Mouse (Mus musculus): ENCODE measurements around the gene Rnf128. TPM values are rescaled to one million over a fixed set of nuclear protein-coding genes. Genes with fewer than 3 reads are reported as not detected.
A peak's percentile ranks its signal among the peaks of the same experiment; 100 is the strongest.
"Not testable (repeated sequence)": the region's sequence is repeated elsewhere in the genome, so short reads cannot be mapped to it uniquely, and the experiment has no call there.

Rnf128 gene
- polyA plus RNA-seq, 1 experiment from 2014 or later, result 1.1 TPM

DNA sequence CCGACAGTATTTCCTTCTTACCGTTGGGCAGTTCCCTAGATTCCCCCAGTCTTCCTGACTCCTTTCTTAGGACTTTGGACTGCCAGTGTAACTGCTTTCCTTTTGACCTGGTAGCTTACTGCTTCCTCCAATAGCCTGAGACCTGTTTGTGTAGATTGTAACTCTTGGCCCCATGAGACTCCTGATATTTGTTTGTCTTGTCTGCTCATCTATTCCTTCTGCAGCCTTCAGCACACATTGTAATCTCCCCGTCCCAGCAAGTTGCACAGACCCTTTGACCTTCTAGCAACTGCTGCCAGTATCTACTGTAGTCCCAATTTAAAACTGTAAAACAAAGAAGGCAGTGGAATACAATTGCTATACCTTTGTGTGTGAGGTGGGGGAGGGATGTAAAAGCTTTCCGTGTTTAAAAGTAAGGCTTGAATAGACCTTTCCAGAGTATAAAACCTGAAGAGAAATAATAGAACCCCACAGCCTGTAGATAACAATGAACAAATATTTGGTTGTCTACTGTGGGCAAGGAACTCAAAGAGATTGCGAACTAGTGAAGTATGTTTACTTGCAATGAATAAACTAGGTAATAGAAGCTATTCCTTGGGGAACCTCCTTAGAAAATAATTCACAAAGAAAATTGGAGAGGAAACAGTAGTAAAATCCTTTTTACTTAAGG, 726 bp upstream of the Rnf128 start:
- H3K4me3 ChIP-seq (replicated peaks), result no peak overlapping the region
- no peak overlapping the region for H3K27ac ChIP-seq
- WGBS, result 81% methylated on average over 5 of the region's 5 CpGs
- H3K4me1 ChIP-seq, result no peaks in the 10 kb centered on the region
- no peaks in the 10 kb centered on the region for H3K36me3 ChIP-seq (replicated peaks)
- ATAC-seq (ENCODE audit: low FRiP score), result no peak
- no peaks in the 10 kb centered on the region for H3K27me3 ChIP-seq
- H3K9me3 ChIP-seq, result no peaks in the 10 kb centered on the region
- no peak overlapping the region for H3K4me2 ChIP-seq
- H3K9ac ChIP-seq, result no peak overlapping the region

DNA sequence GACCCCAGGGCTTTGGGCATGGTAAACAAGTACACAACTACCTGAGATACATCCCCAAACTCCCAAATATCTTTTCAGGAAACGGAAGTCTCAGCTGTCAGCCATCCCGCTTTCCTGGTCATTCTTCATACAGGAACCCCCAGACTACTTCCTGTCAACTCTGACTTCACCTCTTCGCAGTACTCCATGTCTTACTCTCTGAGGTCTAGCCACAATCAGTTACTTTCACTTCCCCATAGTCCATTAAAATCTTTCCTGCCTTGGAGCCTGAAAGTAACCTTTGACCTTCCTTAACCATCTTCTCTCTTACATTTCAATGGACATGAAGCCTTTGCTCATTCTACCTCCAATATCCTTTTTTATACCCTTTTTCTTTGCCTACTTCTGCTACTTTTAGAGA, 6.9 kb downstream of the Rnf128 start:
- ATAC-seq (ENCODE audit: low FRiP score), result no peak
- Histone ChIP-seq H3K9ac (no peak overlapping the region), H3K36me3 (replicated peaks) (no peaks in the 10 kb centered on the region), H3K9me3 (no peaks in the 10 kb centered on the region), H3K27ac (no peak overlapping the region), H3K27me3 (0 out of 2 replicates have a peak, but pooled peaks cover 3% of the 10 kb centered on the region), H3K4me1 (no peaks in the 10 kb centered on the region), H3K4me3 (replicated peaks) (no peak overlapping the region), H3K4me2 (no peak overlapping the region)
- whole genome bisulfite sequencing, result 88% methylated on average over 3 of the region's 3 CpGs

DNA sequence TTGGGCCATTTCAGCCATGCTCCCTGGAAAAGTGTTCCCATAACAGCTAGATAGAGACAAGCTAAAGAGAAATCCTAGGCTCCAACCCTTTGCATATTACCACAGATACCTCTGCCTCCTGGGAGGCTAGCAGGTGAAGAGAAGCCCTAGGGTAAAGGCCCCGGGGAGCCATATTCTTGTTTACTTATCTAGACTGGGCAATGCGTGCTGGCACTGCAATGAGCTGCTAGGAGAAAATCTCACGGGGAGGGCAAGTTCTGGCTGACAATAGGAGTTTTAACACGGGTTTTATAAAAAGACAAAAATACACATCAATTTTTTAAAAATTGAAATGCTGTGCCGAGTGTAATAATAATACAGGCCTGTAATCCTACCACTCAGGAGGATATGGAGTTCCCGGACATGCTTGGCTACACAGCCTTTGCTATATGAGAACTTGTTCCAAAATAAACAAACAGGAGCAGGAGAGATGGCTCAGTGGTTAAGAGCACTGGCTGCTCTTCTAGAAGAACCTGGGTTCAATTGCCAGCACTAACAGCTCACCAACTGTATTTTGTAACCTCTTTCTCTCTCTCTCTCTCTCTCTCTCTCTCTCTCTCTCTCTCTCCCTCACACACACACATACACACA, 15.6 kb downstream of the Rnf128 start:
- Histone ChIP-seq H3K4me2 (no peak overlapping the region), H3K27me3 (0 out of 2 replicates have a peak, but pooled peaks cover 3% of the 10 kb centered on the region), H3K36me3 (replicated peaks) (no peaks in the 10 kb centered on the region), H3K4me3 (replicated peaks) (no peak overlapping the region), H3K9ac (no peak overlapping the region), H3K27ac (no peak overlapping the region), H3K4me1 (no peaks in the 10 kb centered on the region), H3K9me3 (no peaks in the 10 kb centered on the region)
- 83% methylated on average over 6 of the region's 6 CpGs for WGBS
- no peak for ATAC-seq (ENCODE audit: low FRiP score)

DNA sequence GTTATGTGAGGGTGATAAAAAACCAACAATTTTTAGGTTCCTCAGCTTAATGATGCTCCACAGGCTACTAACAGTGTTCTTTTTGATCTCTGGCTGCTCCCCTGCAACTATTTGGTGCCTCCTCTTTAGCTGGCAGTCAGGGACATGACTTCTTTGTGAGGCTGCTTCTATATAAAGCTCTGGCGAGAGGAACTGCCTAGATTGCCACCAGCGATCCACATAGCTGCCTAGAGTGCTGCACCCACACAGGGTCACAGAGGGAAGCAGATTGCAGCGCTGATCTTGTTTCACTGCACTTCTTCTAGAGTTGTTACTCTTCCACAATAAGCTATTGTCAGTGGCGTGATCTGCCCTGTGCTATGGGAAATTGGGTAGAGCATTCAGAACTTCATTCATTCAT, 20.5 kb downstream of the Rnf128 start:
- H3K27me3 ChIP-seq, result 0 out of 2 replicates have a peak, but pooled peaks cover 4% of the 10 kb centered on the region

DNA sequence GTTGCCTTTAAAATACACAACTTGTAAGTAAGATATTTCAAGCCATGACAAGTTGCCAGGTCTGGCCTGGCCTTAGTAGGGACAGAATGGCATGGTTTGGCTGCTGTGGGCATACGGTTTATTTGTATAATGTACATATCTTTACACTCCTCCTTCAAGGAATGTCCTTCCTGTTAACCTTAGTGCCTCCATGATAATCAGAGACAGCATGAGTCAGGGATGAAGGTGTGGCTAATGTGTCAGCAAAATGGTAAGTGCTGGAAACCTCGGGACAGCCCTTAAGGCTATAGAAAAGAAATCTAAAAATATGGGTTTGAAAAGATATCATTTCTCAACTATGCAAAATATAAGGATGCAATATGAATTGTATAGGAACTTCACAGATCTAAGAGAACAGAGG, 23.6 kb downstream of the Rnf128 start:
- H3K9me3 ChIP-seq; H3K4me1 ChIP-seq; H3K27ac ChIP-seq; H3K4me2 ChIP-seq; H3K36me3 ChIP-seq (replicated peaks); ATAC-seq (ENCODE audit: low FRiP score); H3K9ac ChIP-seq; H3K27me3 ChIP-seq; H3K4me3 ChIP-seq (replicated peaks): not testable (repeated sequence)
- 75% methylated on average over 2 of the region's 2 CpGs for WGBS

More for the DNA sequence above, 20.5 kb downstream of the Rnf128 start:
- Histone ChIP-seq H3K36me3 (replicated peaks) (no peaks in the 10 kb centered on the region), H3K4me3 (replicated peaks) (no peak overlapping the region), H3K27ac (no peak overlapping the region), H3K4me1 (no peaks in the 10 kb centered on the region), H3K4me2 (no peak overlapping the region), H3K9me3 (no peaks in the 10 kb centered on the region), H3K9ac (no peak overlapping the region)
- ATAC-seq (ENCODE audit: low FRiP score), result no peak
- WGBS, result 43% methylated on average over 4 of the region's 4 CpGs

DNA sequence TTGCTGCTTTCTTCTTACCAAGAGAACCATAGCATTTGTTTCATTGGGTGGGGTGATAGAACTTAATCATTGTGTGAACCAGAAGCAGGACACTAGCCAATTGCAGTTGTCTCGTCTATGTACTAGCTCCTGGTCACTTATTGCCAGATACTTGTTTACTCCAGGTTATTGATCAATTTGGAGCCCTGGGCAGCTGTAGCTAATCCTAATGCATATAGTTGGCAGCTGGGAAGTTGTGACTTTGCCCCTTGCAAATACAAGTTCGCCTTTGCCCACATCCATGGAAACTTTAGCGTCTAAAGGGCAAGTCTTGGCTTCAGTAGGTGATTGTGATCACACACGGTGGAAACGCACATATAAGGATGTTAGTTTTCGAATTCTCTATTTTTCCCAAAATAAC, 33.3 kb downstream of the Rnf128 start:
- H3K27me3 ChIP-seq, result peaks cover 10% of the 10 kb centered on the region; the same call in 1 of the 2 replicates
- no peaks in the 10 kb centered on the region for H3K4me1 ChIP-seq
- WGBS, result 78% methylated on average over 6 of the region's 6 CpGs
- H3K27ac ChIP-seq, result no peak overlapping the region
- no peak overlapping the region for H3K4me3 ChIP-seq (replicated peaks)
- H3K9me3 ChIP-seq, result no peaks in the 10 kb centered on the region
- ATAC-seq (ENCODE audit: low FRiP score), result no peak
- no peak overlapping the region for H3K9ac ChIP-seq
- no peak overlapping the region for H3K4me2 ChIP-seq
- H3K36me3 ChIP-seq (replicated peaks), result no peaks in the 10 kb centered on the region

DNA sequence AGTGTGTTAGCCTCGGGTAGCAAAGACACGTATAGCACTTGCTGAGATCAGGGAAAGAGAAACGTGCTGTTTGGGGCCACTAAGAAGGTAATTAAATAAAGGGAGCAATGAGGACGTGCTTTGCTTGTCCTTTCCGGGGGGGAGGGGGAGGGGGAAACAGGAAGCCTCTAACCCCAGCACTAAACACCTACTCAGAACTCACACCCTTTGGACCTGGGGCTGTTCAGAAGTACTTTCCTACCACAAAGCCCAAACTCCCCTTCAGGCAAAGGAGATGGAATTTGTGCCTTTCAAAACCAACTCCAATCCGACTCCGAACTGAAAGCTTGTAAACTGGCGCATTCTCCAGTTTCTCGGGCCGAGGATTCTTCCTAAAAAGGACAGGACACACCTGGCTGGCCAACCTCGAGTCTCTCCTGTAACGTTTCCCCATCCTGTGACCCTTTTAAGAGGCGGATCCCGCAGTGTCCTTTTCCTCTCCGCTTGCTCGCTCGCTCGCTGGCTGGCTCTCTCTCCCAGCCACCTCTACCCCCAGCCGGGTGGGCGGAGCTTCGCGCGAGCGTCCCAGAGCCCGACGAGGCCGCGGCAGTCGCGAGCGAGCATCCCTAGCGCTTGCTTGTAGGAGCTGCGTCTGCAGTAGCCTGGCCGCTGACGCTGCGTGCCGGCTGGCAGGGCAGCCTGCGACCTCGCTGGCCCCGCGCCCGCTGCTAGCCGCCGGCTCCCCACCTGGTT, 47.1 kb downstream of the Rnf128 start:
- H3K27me3 ChIP-seq, result peaks cover 28% of the 10 kb centered on the region
- ATAC-seq (ENCODE audit: low FRiP score), result peak; percentile 98
- 20% methylated on average over 31 of the region's 44 CpGs for WGBS
- peak overlapping the region; percentile 56 for H3K4me3 ChIP-seq (replicated peaks)
- H3K36me3 ChIP-seq (replicated peaks), result no peaks in the 10 kb centered on the region
- no peaks in the 10 kb centered on the region for H3K9me3 ChIP-seq
- H3K4me2 ChIP-seq, result peak overlapping the region; percentile 66
- H3K27ac ChIP-seq, result no peak overlapping the region
- H3K9ac ChIP-seq, result peak overlapping the region; percentile 53
- H3K4me1 ChIP-seq, result no peaks in the 10 kb centered on the region

DNA sequence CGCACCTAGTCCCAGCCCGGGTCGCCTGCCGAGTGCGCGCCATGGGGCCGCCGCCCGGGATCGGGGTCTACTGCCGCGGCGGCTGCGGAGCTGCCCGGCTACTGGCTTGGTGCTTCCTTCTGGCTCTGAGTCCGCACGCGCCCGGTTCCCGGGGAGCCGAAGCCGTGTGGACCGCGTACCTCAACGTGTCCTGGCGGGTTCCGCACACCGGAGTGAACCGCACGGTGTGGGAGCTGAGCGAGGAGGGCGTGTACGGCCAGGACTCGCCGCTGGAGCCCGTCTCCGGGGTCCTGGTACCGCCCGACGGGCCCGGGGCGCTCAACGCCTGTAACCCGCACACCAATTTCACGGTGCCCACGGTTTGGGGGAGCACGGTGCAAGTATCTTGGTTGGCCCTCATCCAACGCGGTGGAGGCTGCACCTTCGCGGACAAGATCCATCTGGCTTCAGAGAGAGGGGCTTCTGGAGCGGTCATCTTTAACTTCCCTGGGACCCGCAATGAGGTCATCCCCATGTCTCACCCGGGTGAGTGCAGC, 47.7 kb downstream of the Rnf128 start:
- Histone ChIP-seq H3K9me3 (no peaks in the 10 kb centered on the region), H3K36me3 (replicated peaks) (no peaks in the 10 kb centered on the region), H3K9ac (peak overlapping the region; percentile 53), H3K4me3 (replicated peaks) (peak overlapping the region; percentile 56), H3K4me1 (no peaks in the 10 kb centered on the region), H3K4me2 (peak overlapping the region; percentile 66), H3K27ac (no peak overlapping the region), H3K27me3 (peaks cover 28% of the 10 kb centered on the region)
- no peak; the same call in none of the 2 replicates for ATAC-seq (ENCODE audit: low FRiP score)
- WGBS, result 8% methylated on average over 48 of the region's 54 CpGs

DNA sequence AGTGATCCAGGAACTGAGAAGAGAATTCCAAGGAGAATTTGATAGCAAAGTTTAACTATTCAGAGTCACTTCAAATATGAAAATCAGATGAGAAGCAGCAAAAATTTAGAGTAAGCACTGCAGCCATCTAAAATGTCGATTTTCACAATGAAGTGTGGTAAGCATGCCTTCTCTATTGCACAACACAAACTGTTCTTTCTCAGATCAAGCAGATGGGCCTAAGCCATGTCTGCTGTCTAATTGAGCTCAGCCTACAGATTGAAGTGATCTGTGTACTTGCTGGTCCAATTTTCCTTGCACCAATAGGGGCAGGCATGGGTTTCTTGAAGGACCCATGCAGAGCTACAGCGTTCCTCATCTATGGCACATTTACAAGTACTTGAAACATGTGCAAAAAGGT, 51.6 kb downstream of the Rnf128 start:
- ATAC-seq (ENCODE audit: low FRiP score), result no peak
- H3K4me2 ChIP-seq, result no peak overlapping the region
- no peak overlapping the region for H3K9ac ChIP-seq
- H3K4me1 ChIP-seq, result no peaks in the 10 kb centered on the region
- no peaks in the 10 kb centered on the region for H3K36me3 ChIP-seq (replicated peaks)
- H3K4me3 ChIP-seq (replicated peaks), result no peak overlapping the region
- no peak overlapping the region for H3K27ac ChIP-seq
- H3K9me3 ChIP-seq, result no peaks in the 10 kb centered on the region
- peaks cover 29% of the 10 kb centered on the region for H3K27me3 ChIP-seq
- 82% methylated on average over 2 of the region's 2 CpGs for WGBS

DNA sequence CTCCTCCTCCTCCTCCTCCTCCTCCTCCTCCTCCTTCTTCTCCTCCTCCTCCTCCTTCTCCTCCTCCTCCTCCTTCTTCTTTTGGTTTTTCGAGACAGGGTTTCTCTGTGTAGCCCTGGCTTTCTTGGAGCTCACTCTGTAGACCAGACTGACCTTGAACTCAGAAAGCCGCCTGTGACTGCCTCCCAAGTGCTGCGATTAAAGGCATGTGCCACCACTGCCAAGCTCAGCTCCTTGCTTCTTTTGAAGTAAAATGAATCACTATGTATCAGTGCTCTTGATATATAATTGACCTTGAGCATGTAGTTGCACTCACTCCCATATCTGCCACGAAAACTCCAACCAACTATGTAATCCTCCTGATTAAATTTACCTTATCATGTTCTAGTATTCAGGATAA, 59.0 kb downstream of the Rnf128 start:
- 74% methylated on average over 4 of the region's 4 CpGs for WGBS
- Histone ChIP-seq H3K4me2 (no peak overlapping the region), H3K27me3 (0 out of 2 replicates have a peak, but pooled peaks cover 4% of the 10 kb centered on the region), H3K4me3 (replicated peaks) (no peak overlapping the region), H3K9ac (no peak overlapping the region), H3K4me1 (no peaks in the 10 kb centered on the region), H3K9me3 (no peaks in the 10 kb centered on the region), H3K27ac (no peak overlapping the region), H3K36me3 (replicated peaks) (no peaks in the 10 kb centered on the region)
- ATAC-seq (ENCODE audit: low FRiP score), result no peak

DNA sequence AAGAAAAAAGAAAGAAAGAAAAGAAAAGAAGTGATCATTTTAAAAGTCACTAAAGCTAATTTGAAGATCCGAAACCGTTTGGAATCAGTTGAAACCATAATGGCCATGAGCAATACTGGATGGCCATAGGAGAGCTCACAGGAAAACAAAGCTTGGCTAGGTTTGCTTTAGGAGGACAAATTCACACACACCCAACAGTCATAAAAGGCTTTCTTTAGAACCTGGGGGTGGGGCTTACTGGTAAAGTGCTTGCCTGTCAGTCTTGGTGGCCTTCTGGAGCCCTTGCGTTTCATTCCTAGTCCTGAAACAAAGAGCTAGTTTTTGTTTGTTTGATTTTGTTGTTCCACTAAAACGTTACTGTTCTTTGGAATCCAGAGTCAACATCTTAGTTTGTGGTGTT, 71.6 kb downstream of the Rnf128 start:
- Histone ChIP-seq H3K9me3 (no peaks in the 10 kb centered on the region), H3K4me2 (no peak overlapping the region), H3K27ac (no peak overlapping the region), H3K36me3 (replicated peaks) (no peaks in the 10 kb centered on the region), H3K27me3 (0 out of 2 replicates have a peak, but pooled peaks cover 2% of the 10 kb centered on the region), H3K4me3 (replicated peaks) (no peak overlapping the region), H3K9ac (no peak overlapping the region), H3K4me1 (no peaks in the 10 kb centered on the region)
- ATAC-seq (ENCODE audit: low FRiP score), result no peak
- WGBS, result 78% methylated on average over 4 of the region's 4 CpGs

DNA sequence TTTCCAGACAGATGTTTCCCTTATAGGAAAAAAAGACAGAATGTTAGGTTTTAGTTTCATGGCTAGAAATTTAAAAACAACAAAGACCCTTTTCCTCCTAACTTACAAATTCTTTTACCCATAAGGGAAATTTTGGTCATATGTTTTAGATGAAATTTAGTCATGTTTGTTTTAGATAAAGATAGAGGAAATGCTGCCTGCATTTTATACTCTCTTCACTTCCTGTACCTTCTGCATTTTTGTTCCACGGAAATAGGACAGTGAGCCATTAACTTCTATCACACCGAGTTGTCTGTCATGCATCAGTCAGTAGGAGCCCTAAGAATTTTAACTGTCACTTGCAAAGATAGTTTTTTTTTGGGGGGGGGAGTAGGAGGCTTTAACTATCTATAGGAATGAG, 76.6 kb downstream of the Rnf128 start:
- Histone ChIP-seq H3K4me1 (no peaks in the 10 kb centered on the region), H3K4me2 (no peak overlapping the region), H3K9ac (no peak overlapping the region), H3K9me3 (no peaks in the 10 kb centered on the region), H3K4me3 (replicated peaks) (no peak overlapping the region), H3K27me3 (0 out of 2 replicates have a peak, but pooled peaks cover 3% of the 10 kb centered on the region), H3K27ac (no peak overlapping the region), H3K36me3 (replicated peaks) (no peaks in the 10 kb centered on the region)
- WGBS, result 88% methylated on average over 2 of the region's 2 CpGs
- no peak for ATAC-seq (ENCODE audit: low FRiP score)

Data from forebrain, embryonic 12.5 days (tissue).